Mouse (Mus musculus) cerebellum, adult 2 months (tissue): ENCODE results near the gene Zfp711.

Experiments used
- CTCF ChIP-seq: fragments of 200-500 bp; IDR thresholded peaks from 2 replicates; pipeline ENCODE4 v1.5.1; 2011; ENCODE audit warnings: low read depth, mild to moderate bottlenecking, control low read depth, low read length, moderate library complexity, borderline replicate concordance; ENCODE audit not compliant: insufficient read depth
- POLR2A ChIP-seq: fragments of 200-500 bp; IDR thresholded peaks from 2 replicates; pipeline ENCODE4 v1.6.1; 2011; ENCODE audit warnings: low read length, control low read depth, borderline replicate concordance; ENCODE audit not compliant: insufficient read depth

GRCm38 (mm10) chrX:112680605-112681004 is 80.3 kb downstream of the Zfp711 start:
- TF ChIP-seq CTCF = no peak
- no peak for TF ChIP-seq POLR2A
